Mouse (Mus musculus): ENCODE results near the gene Mdga2. TPM values are rescaled to one million over a fixed set of nuclear protein-coding genes. Genes with fewer than 3 reads are reported as not detected.

The Mdga2 gene
- total and polyA plus RNA-seq, 3 experiments = 0.27 TPM; not detected in 2

- TF ChIP-seq MXI1 (IDR thresholded peaks at IDR 0.05; ENCODE audit: low read depth, low read length) (no peak), RCOR1 (conservative IDR thresholded peaks at IDR 0.05; ENCODE audit: low read depth, low read length) (no peak), MAZ (IDR thresholded peaks at IDR 0.05; ENCODE audit: low read depth, low read length) (no peak), MAFK (IDR thresholded peaks at IDR 0.05; ENCODE audit: insufficient replicate concordance, low read length) (no peak), CTCF (conservative IDR thresholded peaks at IDR 0.05 in 1 of 2, IDR thresholded peaks at IDR 0.05 in 1 of 2; ENCODE audit: low read depth in 2 of 2, low read length in 2 of 2) (no peak)
- Histone ChIP-seq H3K4me1 (ENCODE audit: control insufficient read depth in 1 of 2, insufficient read depth in 2 of 2) (no peaks in the 10 kb centered on the region), H3K4me2 (ENCODE audit: insufficient read depth, low read depth, poor library complexity, severe bottlenecking) (no peak overlapping the region), H3K36me3 (replicated peaks in 1 of 2; ENCODE audit: control insufficient read depth in 1 of 2, insufficient read depth in 1 of 2, low read length in 1 of 2) (no peaks in the 10 kb centered on the region), H3K27ac (ENCODE audit: insufficient read depth, low read depth) (no peak overlapping the region), H3K79me2 (replicated peaks; ENCODE audit: control insufficient read depth, extremely low read depth, insufficient read depth, poor library complexity, severe bottlenecking) (no peaks in the 10 kb centered on the region), H3K4me3 (replicated peaks in 1 of 3; ENCODE audit: low read depth in 2 of 3, low read length in 2 of 3, poor library complexity in 1 of 3) (no peak overlapping the region), H3K27me3 (replicated peaks) (no peaks in the 10 kb centered on the region), H3K9ac (ENCODE audit: insufficient read depth, low read depth) (no peak overlapping the region), H3K9me3 (replicated peaks; ENCODE audit: low read length) (no peaks in the 10 kb centered on the region)
- in situ Hi-C loops (cut with MboI; ENCODE audit: low pct_ligation_motif_present, low pct_unique_long_range_greater_than_20kb, low sequenced_read_pairs) = no loop called here
- DNase-seq (ENCODE audit: extremely low read depth) = no peak
- dilution Hi-C loops (cut with MboI; ENCODE audit: extremely low pct_ligation_motif_present, extremely low pct_unique_long_range_greater_than_20kb, low sequenced_read_pairs) = no loop called here
Observed at GRCm38 (mm10) chr12:67140131-67140530, 82.2 kb downstream of the Mdga2 start.

- dilution Hi-C loops (cut with MboI; ENCODE audit: extremely low pct_ligation_motif_present, extremely low pct_unique_long_range_greater_than_20kb, low sequenced_read_pairs) = no loop called here
Observed at GRCm38 (mm10) chr12:67127457-67127856, 94.9 kb downstream of the Mdga2 start.

GRCm38 (mm10) chr12:67123874-67124273 lies 98.5 kb downstream of the Mdga2 start:
- H3K9me3 ChIP-seq (replicated peaks; ENCODE audit: low read length) = no peaks in the 10 kb centered on the region
- in situ Hi-C loops (cut with MboI; ENCODE audit: low pct_ligation_motif_present, low pct_unique_long_range_greater_than_20kb, low sequenced_read_pairs) = no loop called here
- TF ChIP-seq MAFK (IDR thresholded peaks at IDR 0.05; ENCODE audit: insufficient replicate concordance, low read length) = no peak
- TF ChIP-seq ZMIZ1 (IDR thresholded peaks at IDR 0.05; ENCODE audit: low read depth, low read length) = no peak
- no peak for TF ChIP-seq CHD2 (IDR thresholded peaks at IDR 0.05; ENCODE audit: low read length)
- no peak for TF ChIP-seq JUN (IDR thresholded peaks at IDR 0.05; ENCODE audit: insufficient read depth, low read depth, low read length)
- no peak for TF ChIP-seq EP300 (IDR thresholded peaks at IDR 0.05; ENCODE audit: low read length)
- TF ChIP-seq CTCF (conservative IDR thresholded peaks at IDR 0.05 in 1 of 2, IDR thresholded peaks at IDR 0.05 in 1 of 2; ENCODE audit: low read depth in 2 of 2, low read length in 2 of 2) = no peak
- no peak for TF ChIP-seq IRF4 (IDR thresholded peaks at IDR 0.05; ENCODE audit: low read depth, low read length)
- no peak for TF ChIP-seq ZNF384 (IDR thresholded peaks at IDR 0.05; ENCODE audit: low read depth, low read length)
- no peak for TF ChIP-seq MEF2A (IDR thresholded peaks at IDR 0.05; ENCODE audit: borderline replicate concordance, low read depth, low read length)
- H3K79me2 ChIP-seq (replicated peaks; ENCODE audit: control insufficient read depth, extremely low read depth, insufficient read depth, poor library complexity, severe bottlenecking) = no peaks in the 10 kb centered on the region
- H3K27me3 ChIP-seq (replicated peaks) = no peaks in the 10 kb centered on the region
- no peak overlapping the region for H3K27ac ChIP-seq (ENCODE audit: insufficient read depth, low read depth)
- H3K4me1 ChIP-seq (ENCODE audit: control insufficient read depth in 1 of 2, insufficient read depth in 2 of 2) = no peaks in the 10 kb centered on the region
- no peak overlapping the region for H3K4me3 ChIP-seq (replicated peaks in 1 of 3; ENCODE audit: low read depth in 2 of 3, low read length in 2 of 3, poor library complexity in 1 of 3)
- DNase-seq (ENCODE audit: extremely low read depth) = no peak
- H3K9ac ChIP-seq (ENCODE audit: insufficient read depth, low read depth) = no peak overlapping the region
- dilution Hi-C loops (cut with MboI; ENCODE audit: extremely low pct_ligation_motif_present, extremely low pct_unique_long_range_greater_than_20kb, low sequenced_read_pairs) = no loop called here
- no peak overlapping the region for H3K4me2 ChIP-seq (ENCODE audit: insufficient read depth, low read depth, poor library complexity, severe bottlenecking)
- no peaks in the 10 kb centered on the region for H3K36me3 ChIP-seq (replicated peaks in 1 of 2; ENCODE audit: control insufficient read depth in 1 of 2, insufficient read depth in 1 of 2, low read length in 1 of 2)

More at GRCm38 (mm10) chr12:67127457-67127856, 94.9 kb downstream of the Mdga2 start:
- H3K9me3 ChIP-seq (replicated peaks; ENCODE audit: low read length) = no peaks in the 10 kb centered on the region
- no peak overlapping the region for H3K27ac ChIP-seq (ENCODE audit: insufficient read depth, low read depth)
- no peak overlapping the region for H3K4me2 ChIP-seq (ENCODE audit: insufficient read depth, low read depth, poor library complexity, severe bottlenecking)
- no peaks in the 10 kb centered on the region for H3K27me3 ChIP-seq (replicated peaks)
- H3K4me1 ChIP-seq (ENCODE audit: control insufficient read depth in 1 of 2, insufficient read depth in 2 of 2) = no peaks in the 10 kb centered on the region
- H3K36me3 ChIP-seq (replicated peaks in 1 of 2; ENCODE audit: control insufficient read depth in 1 of 2, insufficient read depth in 1 of 2, low read length in 1 of 2) = no peaks in the 10 kb centered on the region
- DNase-seq (ENCODE audit: extremely low read depth) = no peak
- in situ Hi-C loops (cut with MboI; ENCODE audit: low pct_ligation_motif_present, low pct_unique_long_range_greater_than_20kb, low sequenced_read_pairs) = no loop called here
- TF ChIP-seq RCOR1 (conservative IDR thresholded peaks at IDR 0.05; ENCODE audit: low read depth, low read length) (no peak), ETS1 (conservative IDR thresholded peaks at IDR 0.05; ENCODE audit: low read depth, low read length) (no peak)
- no peak overlapping the region for H3K9ac ChIP-seq (ENCODE audit: insufficient read depth, low read depth)
- H3K4me3 ChIP-seq (replicated peaks in 1 of 3; ENCODE audit: low read depth in 2 of 3, low read length in 2 of 3, poor library complexity in 1 of 3) = no peak overlapping the region
- H3K79me2 ChIP-seq (replicated peaks; ENCODE audit: control insufficient read depth, extremely low read depth, insufficient read depth, poor library complexity, severe bottlenecking) = no peaks in the 10 kb centered on the region
